Mouse (Mus musculus) c-Kit-positive CD71-positive TER-119-positive erythroid progenitor cells, embryonic 14.5 days (primary cell): ENCODE results near the gene Ccdc187.

Experiments used
- DNase-seq: peaks from one replicate; pipeline ENCODE4 v3.0.0-alpha.2; 2013; ENCODE audit warnings: low spot score

Gene Ccdc187

GRCm38 (mm10) chr2:26316576-26317246, 22.4 kb upstream of the Ccdc187 start:
- DNase-seq: no peak

DNA sequence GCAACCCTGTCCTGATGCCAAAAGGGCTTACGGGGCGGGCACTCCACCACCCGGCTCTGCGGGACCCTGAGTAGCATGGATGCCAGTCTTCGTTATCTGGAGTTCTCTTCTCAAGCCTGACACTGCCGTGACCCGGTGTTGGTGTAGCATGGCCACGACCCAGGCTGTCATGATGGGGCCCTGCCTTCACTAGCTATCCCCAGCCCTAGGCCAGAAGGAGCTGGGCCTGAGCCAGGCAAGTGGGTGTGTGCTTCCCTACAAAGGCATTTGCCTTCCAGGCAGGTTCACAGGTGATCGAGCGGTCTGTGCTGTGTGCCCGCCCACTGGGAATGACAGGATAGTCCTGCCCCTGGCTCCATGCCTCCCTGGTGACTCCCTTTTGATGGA, 21.6 kb upstream of the Ccdc187 start:
- DNase-seq: no peak

GRCm38 (mm10) chr2:26315072-26315924, 20.9 kb upstream of the Ccdc187 start, which contains the start of gene Gpsm1:
TSS of gene Gpsm1 (plus strand) at chr2:26315515.
- DNase-seq: no peak

- DNase-seq: no peak
Measured at GRCm38 (mm10) chr2:26314281-26315071, 20.1 kb upstream of the Ccdc187 start.

DNA sequence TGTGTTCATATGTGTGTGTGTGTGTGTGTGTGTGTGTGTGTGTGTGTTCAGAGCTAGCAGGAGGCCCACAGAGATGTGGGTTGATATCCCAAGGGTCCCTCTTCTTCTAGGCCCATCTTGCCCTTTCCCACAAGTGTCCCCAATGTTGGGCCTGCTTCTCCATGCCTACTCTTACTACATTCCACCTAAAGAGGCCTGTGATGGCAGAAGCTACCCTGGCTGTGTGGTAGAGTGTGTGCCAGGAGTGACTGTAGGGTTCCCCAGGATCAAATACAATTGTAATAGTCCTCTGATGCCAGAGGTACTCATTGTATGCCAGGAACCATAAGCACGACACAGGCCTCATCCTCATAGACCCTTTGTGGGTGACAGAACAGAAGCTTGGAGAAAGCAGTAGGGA, 19.0 kb upstream of the Ccdc187 start:
- DNase-seq: no peak

GRCm38 (mm10) chr2:26312812-26313211, 18.5 kb upstream of the Ccdc187 start:
- no peak for DNase-seq

DNA sequence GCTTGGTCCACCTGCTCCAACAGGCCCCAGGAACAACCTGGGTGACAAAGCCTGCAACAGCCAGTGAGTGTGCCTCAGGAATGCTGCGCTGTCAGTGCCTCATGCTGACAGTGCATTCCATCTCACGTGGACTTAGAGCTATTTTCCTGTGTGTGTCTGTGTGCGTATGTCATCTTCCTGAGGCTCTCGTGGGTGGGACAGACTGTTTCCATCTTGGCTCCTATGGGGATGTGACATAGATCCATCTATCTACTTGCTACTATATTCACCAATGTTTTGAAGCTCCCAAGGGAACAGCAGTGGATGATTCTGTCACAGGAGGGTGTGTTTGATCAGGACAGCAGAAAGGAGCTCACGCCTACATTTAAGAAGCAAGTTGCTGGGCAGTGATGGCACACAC, 17.6 kb upstream of the Ccdc187 start:
- DNase-seq: no peak

- DNase-seq: no peak
Measured at GRCm38 (mm10) chr2:26309739-26310138, 15.4 kb upstream of the Ccdc187 start.

DNA sequence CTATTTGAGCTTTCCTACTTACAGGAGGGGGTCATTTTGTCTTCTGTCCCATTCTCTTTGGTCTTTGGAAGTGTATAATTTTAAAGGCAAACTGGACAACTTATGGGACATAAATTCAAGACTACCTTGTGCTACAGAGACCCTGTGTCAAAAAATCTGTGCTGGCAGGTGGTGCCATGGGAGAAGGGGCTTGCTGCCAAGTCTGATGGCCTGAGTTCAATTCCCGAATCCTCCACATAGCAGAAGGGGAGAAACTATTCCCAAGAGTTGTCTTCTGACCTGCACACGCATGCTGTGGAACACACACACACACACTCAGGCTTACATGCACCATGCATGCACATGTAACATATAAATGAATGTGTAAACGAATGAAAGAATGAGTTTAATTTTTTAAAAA, 12.3 kb upstream of the Ccdc187 start:
- DNase-seq: no peak

- DNase-seq: no peak
Measured at GRCm38 (mm10) chr2:26305555-26305954, 11.2 kb upstream of the Ccdc187 start.

DNA sequence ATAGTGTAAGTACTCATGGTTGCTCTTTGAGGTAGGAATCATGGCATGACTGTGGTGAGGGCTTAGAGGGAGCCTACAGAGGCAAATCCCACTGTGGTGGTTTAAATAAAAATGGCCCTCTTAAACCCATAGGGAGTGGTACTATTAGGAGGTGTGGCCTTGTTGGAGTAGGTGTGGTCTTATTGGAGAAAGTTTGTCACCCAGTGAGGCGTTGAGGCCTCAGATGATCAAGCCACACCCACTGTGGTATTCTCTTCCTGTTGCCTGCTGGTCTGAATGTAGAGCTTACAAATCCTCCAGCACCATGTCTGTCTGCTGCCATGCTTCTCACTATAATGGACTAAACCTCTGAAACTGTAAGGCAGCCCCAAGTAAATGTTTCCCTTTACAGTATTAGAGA, 10.4 kb upstream of the Ccdc187 start:
- DNase-seq: no peak

DNA sequence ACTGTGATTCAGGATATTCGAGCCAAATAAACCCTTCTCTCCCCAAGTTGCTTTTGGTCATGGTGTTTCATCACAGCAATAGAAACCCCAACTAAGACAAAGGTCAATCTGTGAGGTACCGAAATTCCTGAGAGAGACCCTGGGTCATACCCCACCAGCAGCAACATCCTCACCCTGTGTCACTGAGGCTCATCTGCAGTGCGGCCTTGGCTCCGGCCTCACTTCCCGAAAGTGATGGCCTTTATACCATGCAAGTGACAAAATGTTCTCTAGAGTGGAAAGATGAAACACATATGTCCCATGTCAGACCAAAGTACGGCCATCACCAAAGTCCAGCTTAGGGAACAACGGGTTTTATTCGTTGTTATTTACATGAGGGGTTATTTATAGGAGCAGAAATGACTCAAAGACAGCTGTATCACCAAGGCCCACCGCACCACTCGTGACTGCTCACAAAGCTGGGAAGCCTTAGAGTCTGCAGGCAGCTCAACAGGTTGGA, 7.7 kb upstream of the Ccdc187 start:
- no peak for DNase-seq

DNA sequence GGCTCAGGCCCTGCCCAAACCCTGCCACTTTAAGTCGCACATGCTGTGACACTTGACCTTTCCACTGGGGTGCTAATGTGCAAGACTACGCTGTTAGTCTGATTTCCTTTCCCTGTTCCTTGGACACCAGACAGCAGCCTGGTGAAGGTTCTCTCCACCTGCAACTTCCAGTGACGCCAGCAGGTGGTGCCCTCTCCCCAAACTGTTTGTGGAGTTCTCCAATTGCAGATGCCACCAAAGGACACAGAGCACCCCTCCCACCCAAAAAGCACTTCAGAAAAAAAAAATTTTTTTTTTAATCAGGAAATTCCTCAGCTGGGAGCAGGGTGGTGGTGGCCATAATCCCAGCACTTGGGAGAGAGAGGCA, 6.4 kb upstream of the Ccdc187 start:
- DNase-seq: peak; percentile 59

DNA sequence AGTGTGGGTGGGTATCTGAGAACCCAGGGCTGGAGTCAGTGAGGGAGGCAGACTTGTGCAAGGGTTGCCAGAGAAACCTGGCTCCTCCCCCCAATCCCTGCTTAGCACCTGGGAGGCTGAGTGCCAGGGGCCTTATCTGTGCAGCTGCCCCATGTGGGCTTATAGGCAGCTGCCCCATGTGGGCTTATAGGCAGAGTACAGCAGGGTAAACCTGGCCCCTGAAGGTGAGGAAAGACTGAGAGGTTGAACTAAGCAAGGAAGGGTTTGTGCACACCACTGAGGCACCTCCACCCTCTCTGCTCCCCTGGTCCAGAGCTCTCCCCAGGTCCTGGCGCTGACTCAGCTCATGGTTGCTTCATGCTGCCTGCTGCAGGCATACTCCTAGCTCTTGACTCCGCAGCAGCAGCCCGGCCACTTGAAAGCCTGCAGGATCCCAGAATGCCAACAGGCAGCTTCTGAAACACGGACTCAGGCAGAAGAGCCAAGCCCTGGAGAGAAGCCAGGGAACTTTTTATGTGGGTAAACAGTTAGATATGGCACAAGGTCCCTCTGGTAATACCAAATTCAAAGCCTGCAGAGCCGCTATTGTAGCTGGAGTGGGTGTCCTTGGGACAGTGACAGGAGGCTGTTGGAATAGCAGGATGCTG, 5.9 kb upstream of the Ccdc187 start:
- no peak for DNase-seq

- DNase-seq: no peak
Measured at GRCm38 (mm10) chr2:26299336-26299735, 5.0 kb upstream of the Ccdc187 start.

DNA sequence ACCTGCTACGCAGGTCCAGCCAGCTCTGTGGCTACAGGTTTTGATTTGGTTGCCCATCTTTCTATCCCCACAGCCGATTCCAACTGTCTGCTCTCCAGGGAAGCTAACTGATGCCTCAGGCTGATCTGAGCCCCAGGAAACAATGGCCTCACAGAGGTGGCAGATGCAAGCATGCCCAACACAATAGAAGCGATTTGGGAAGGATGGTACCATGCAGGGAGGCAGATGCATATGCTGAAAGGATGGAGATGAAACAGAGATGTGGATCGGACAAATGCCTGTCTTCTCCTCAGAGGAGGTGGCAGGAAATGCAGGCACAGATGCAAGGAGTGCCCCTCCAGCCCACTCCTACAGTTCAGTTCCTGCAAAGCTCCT, 4.5 kb upstream of the Ccdc187 start:
- no peak for DNase-seq

- DNase-seq: no peak
Measured at GRCm38 (mm10) chr2:26298208-26298855, 4.0 kb upstream of the Ccdc187 start.

DNA sequence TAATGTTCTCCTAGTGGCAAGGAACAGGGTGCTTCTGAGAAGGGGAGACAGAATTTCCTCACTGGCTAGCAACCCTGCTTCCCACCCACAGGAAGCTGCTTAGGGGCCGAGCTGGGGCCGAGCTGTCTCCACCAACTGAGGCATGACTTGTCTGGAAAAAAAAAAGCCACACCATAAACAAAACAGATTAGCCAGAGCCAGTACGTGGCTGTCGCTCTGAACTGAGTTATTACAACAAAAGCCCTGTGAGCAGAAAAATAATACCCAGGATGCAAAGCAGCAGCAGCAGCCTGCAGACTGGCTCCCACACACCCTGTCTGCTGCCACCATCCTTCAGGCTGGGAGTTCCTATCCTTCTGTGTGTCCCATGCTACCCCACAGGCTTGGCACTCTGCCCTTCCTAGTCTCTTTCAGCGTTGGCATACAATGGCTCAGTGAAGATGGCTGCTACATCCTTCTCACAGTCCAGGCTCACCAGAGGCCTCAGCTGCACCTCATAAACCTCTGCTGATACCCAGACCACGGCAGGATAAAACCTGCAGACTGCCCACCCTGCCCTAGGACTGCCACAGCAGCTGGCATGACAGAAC, 2.3 kb upstream of the Ccdc187 start:
- no peak for DNase-seq

- DNase-seq: no peak
Measured at GRCm38 (mm10) chr2:26290133-26290532, 4.2 kb downstream of the Ccdc187 start.

DNA sequence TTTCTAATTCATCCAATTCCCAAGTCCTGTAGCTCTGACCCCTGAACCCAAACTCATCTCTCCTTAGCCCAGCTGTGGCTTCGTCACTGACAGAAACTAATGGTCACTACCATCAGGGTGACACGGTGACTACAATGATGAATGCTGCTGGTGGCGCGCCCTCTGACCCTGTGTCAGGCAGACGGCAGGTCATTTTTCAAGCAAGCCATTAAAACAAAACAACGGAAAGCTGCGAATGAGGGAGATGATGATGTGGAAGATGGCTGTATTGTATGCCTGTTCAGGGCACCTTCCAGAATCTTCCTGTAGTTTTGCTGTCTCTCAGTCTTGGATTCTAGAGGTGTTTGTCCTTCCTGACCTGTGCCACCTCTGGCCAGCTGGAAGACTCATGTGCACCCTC, 8.0 kb downstream of the Ccdc187 start:
- DNase-seq: no peak

- no peak for DNase-seq
Measured at GRCm38 (mm10) chr2:26285804-26286203, 8.6 kb downstream of the Ccdc187 start.
